Mouse (Mus musculus): ENCODE results near the gene Ptch1.

Gene Ptch1

DNA sequence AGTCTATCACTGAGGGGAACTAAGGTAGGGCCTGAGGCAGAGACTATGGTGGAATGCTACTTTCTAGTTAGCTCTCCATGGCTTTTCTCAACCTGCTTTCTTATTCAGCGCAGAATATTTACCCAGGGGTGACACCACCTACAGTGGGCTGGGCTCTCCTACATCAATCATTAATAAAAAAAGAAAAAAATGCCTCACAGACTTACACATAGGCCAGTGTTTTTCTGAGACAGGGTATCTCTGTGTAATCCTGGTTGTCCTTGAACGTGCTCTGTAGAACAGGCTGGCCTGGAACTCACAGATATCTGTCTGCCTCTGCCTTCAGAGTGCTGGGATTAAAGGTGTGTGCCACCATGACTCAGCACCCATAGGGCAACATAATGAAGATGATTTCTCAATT is 73.9 kb downstream of the Ptch1 start:
- no peak for DNase-seq (ENCODE audit: low spot score)

DNA sequence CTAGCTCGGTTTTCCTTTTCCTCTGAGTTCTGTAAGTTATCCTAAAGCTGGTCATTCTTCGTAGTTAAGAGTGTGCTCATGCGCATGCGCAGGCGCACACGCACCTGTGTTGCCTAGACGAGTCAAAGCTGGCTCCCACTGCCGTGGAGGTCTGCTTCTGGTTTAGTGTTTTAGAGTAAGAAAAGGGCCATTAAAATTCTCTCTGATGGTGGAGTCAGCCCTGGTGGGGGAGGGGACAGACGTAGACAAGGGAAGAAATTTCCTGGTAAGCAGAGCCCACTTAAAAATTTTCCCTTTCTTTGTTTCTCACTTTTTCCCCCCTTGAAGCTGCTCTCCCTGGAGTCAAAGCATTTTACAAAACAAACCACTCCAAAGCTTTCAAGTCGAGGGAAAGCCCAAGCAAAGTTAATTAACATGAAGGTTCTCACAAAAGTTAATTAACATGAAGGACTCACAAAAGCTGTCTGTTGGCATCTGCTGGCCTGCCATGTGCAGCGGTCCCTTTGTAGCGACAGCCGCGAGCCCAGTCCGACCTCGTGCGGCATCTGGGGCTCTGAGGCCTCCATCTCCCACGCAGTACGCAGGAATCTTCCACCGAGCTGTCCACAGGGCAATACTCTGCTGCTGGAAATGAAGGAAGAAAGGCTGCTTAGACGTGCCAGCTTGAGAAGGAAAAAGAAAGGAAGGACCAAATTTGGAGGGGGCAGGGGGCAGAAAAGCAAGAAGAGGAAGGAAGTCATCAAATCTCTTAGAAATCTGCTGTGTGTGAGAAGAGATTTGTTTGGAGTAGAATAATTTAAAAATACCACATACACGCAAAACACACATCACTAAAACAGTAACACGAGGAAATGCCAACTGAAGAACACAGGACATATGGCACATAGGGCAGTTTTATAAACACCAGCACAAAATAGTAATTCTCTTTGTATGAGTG is 76.5 kb downstream of the Ptch1 start, which contains the start of gene Fancc:
Fancc (minus strand) TSS at position 633 of the 937 bp plus-strand sequence.
- DNase-seq (ENCODE audit: low spot score) = no peak

DNA sequence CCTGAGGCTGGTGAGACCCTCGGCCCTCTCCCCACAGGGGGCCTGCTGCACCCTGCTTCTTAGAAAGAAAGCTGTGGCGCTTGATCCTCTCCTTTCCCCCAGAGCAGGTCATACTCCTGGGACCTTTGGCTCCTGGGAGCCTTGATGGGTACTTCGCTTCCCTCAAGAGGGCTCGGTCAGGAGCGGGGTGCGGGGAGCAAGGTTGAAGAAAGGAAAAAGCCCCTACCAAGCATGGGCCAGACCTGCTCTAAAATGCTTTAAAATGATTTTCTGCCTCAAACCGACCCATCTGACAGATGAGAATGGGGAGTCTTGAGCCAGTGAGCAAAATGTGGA is 85.7 kb downstream of the Ptch1 start:
- no peak for DNase-seq (ENCODE audit: low spot score)

DNA sequence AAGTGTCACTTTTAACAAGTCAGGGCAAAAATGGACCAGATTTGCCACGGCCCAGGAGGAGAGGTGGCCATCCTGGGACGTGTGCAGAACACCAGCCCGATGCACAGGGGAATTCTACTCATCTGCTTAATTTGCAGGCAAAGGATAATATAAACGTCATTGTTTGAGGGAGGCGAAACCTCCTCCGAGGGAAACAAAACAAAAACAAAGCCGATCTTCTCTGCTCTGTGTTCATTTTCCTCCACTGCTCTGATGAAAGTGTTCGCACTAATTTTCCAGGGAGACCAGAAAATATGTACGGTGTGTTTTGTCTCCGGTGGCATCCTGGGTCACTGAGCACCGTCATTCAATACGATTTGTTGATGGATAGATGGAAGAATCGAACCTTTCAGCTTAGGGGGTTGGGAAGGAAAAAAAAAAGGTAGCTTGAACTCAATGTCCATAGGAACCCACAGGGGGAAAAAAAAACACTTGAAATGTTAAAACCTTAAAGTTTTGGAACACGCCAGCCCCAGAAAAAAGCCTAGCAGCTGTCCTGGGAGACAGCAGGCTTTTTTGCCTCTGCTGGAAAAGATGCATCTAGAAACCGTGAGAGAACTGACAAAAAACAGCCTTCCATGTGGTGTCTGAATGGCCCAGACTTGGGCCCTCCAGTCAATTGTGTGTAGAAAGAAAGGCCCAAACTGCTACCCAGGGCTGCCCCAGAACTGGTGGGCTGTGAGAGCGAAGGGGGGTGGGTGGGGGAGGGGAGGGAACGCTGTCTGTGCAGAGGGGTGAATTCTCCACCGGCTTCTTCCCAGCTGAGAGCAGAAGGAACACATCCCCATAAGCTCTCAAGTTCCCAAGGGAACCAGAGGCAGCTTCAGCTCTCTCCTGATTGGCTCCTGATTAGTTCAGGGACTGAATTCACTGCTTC is 86.3 kb downstream of the Ptch1 start:
- no peak for DNase-seq (ENCODE audit: low spot score)

DNA sequence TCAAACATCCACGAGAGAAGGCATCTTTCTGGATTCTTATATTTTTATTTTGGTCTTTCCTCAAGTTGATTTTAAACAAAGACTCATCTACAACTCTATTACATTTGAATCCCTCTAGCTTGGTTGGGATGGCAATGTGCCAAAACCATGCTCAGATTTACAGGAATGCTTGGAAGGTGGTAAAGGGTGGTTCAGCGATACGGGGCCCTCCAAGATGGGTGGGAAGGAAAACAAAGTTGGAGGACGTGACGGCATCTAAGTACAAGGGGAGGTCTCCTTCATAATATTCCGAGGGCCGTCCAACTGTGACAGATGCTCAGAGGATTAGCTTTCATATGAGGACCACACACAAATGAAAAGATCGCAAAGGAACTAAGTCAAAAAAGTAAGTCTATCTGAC is 98.0 kb downstream of the Ptch1 start:
- DNase-seq (ENCODE audit: low spot score) = no peak

All from urinary bladder, postnatal 25 days (tissue).